Mouse (Mus musculus) ovary, adult 18-20 months (tissue): ENCODE data around the gene Trp53tg5.

Experiments used
- DNase-seq: peaks from one replicate; pipeline ENCODE4 v3.0.0; 2022; ENCODE audit warnings: low spot score, mixed read lengths

Gene Trp53tg5

DNA sequence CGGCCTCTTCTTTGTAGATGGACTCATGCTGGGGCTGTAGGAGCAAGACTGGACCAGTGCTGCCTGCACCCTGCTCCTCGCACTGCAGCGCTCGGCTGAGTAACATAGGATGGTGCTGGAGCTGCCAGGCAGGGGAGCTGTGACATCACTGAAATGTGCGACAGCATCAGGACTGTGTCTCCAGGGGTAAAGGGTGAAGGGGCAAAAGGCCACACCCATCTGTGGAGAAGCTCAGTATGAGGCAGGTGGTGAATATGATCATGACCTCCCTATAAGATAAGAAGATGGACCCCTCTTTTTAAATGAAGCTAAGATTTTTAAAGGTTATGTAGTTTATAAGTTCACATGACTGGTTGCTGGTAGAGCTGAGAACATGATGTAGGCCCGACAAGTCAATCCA is at the start of gene Trp53tg5:
TSS of gene Trp53tg5 (minus strand) at position 101 of the 400 bp plus-strand sequence.
- DNase-seq, result no peak

DNA sequence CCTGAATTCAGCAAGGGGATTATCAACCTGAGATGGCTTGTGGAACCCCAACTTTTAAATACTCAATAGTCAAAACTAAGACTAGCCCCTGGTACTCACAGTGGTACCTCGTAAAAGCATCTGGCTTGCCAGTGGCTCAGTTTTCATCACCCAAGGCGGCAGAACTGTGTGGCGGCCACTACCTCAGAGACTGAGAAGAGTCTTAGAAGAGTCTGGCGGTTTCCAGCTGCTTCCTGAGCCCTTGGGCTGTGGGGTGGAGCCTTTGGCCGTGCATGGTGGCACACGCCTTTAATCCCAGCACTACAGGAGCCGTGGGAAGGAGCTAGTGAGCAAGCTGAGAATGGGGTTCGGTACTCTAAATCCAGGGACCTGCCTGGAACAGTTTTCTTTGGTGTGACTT is 48.8 kb upstream of the Trp53tg5 start:
- DNase-seq, result no peak

DNA sequence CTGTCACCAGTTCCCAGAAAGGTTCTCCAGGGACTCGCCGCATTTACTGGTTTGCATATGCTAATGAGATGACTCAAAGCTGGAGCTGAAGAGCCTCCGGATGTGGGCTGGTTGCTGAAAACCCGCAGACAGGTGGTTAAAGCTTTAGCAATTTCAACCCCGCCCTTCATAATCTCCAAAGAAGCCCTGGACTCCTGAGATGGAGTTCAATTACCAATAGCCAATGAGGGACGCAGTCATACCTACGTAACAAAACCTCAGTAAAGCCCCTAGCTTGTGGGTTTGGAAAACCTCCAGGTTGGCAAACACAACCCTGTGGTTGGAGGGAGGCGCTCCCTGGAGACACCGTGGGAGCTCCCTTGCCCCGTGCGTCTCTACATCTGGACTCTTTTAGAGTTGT is 48.3 kb upstream of the Trp53tg5 start:
- DNase-seq, result no peak

DNA sequence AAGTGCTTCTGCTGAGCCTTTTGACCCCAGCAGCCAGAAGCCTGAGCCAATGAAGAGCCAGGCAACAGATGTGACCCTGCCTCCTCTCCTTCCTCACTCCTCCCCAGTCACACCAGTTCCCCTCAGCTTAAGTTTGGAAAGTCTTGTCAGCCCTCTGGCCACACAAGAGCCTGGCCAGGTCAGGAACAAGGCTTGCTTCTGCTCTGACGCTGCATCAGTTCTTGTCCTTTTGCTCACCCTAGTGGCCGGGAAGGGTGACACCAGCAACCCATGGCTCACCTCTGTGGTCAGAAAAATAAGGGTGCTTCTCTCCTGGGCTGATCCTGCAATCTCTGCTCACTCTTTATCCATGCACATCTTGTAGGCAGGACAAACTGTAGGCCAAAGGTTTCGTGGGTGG is 47.3 kb upstream of the Trp53tg5 start:
- no peak for DNase-seq

DNA sequence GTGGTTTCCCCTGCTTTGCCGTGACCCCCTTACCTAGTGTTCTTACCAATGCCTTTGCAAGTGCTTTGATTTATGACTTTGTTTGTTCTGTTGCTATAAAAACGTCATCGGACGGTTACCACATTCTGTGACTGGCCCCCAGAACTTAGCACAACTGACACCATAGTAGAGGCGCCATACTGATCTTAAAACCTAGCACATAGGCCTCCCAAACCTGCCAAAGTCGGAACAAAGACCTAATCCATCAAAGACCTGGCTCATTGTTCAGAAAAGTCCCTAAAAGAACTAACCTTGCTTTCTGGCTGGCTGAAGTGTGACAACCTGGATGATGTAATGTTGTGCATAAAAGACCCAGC is 45.6 kb upstream of the Trp53tg5 start:
- DNase-seq, result no peak

DNA sequence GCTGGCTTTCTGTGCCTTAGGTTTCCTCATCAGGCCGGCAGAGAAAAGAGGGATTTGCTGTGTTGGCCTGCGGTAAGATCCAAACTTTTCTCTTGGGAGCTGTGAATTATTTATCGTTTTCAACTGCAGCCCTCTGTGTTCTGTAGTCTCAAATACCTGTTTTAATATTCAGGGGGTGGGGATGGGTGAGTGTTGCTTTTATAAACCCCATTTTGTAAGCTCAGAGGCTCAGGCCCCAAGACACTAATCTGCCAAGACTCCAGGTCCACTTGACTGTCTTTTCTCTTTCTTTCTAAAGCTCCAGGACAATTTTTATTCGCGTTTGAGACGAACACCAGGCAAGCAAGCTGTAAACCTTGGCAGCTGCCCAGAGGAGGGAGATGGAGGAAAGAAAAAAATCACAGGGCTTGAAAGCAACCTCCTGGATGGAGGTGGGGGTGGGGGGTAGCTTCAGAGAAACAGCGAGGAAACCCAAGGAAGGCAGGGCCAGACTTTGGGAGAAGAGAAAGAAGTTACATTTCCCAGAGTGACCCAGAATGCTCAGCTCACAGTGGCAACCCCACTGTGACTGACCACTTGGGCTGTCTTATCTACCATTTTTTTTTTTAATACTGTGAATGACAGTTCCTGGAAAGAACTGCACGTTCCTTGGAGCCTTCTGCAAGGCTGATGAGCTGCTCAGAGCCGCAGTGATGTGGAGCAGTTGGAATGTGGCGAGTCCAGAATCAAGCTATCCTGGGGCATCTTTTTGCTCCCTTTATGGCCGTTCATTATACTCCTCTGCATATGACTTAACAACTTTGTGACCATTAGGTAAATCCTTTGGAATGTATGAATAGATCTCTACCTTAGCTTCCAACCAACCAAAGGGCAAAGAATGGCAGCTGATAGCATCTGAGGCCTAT is 45.0 kb upstream of the Trp53tg5 start:
- no peak for DNase-seq

DNA sequence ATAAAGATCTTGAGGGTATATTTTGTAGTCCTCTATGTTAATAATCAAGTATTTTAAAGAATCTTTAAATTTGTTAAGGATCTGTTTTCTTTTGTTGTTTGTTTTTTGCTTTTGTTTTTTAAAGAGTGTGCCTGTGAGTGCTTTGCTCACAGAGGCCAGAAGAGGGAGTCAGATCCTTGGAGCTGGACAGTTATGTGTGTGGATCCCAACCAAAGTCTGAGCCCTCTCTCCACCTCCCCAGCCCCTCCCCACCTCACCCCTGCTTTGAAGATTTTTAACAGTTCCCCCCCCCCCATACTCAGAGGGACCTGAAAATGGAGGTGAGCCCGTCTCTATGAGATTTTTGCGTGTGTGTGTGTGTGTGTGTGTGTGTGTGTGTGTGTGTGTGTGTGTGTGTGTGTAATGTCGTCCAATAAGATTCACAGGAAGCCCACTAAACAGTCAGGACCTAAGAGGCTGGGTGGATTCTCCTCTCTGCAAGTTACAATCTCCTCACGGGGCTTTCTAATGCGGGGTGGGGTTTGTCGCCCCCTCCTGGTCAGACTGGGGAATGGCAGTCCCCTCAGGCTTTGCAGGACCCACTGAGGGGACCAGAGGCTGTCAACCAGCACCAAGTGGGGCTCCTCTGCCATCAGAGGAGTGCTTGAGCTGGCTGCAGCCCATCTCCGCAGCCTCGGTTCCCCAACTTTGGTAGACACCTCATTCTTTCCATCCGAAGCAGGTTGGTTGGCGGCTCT is 44.1 kb upstream of the Trp53tg5 start:
- no peak for DNase-seq

DNA sequence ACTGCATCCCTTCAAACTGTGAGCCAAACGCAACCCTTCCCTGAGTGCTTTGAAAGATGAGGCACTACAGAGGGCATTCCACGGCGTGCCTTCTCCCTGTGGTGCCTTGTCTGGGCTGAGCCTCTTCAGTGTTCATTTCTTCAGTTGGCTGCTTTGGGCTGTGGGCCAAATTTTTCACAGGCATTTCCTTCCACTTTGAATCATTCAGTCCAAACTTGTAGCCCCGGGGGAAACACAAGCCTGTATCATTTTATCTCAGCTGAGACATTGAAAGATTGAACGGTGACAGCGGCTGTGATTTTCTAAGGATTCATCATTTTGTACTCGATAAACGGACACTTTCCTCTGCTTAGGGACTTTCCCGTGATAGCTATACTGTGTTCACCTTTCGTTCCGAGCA is 43.1 kb upstream of the Trp53tg5 start:
- no peak for DNase-seq

DNA sequence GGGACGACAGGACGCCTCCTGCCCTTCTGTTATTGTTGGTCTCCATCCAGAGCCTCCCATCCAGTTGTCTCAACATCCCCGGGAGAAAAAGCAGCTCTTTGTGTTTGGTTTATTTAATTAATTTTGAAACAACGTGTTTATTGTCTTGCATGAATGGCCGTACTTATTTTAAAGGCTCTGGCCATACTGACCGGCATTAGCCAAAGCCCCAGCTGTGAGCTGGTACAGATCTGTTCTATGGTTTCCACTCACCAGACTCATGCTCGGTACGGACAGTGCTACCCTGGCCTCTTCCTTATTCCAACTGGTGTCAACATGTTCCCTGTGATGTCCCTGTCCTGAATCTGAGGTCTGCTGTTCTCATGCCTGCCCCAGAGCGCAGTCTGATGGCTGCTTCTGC is 42.4 kb upstream of the Trp53tg5 start:
- no peak for DNase-seq

DNA sequence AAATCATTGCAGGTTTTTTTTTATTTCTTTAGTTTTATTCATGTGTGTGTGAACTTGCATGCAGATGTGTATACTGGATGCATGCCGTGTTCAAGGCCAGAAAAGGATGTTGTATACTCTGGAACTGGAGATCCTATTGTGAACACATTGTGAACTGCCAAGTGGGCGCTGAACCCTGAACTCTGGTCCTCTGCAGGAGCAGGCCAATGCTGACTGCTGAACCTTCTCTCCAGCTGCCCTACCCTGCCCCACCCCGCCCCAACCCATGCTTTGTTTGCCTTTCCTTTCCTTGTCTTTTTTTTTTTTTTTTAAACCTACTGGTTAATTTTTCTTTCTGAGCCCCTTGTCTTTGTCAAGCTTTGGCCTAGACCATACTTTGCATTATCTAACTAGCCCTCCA is 41.4 kb upstream of the Trp53tg5 start:
- no peak for DNase-seq

DNA sequence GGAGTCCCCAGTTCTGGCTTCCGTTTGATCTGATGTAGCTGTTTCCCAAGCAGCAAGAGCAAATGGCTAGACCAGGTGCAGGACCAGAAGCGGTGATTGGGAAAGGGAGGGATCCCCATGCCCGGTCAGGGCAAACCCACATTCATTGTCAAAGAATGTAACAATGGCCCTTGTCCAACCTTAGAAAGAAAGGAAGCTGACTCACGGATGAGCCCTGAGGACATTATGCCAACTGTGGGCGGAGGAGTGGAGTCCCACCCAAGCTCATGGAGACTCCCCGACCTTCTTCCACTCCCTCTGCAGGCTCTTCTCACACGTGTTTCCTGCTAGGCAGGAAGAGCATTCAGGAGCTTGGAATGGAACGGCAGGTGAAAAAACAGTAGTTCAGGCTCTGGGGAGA is 39.9 kb upstream of the Trp53tg5 start:
- DNase-seq, result peak; percentile 33

DNA sequence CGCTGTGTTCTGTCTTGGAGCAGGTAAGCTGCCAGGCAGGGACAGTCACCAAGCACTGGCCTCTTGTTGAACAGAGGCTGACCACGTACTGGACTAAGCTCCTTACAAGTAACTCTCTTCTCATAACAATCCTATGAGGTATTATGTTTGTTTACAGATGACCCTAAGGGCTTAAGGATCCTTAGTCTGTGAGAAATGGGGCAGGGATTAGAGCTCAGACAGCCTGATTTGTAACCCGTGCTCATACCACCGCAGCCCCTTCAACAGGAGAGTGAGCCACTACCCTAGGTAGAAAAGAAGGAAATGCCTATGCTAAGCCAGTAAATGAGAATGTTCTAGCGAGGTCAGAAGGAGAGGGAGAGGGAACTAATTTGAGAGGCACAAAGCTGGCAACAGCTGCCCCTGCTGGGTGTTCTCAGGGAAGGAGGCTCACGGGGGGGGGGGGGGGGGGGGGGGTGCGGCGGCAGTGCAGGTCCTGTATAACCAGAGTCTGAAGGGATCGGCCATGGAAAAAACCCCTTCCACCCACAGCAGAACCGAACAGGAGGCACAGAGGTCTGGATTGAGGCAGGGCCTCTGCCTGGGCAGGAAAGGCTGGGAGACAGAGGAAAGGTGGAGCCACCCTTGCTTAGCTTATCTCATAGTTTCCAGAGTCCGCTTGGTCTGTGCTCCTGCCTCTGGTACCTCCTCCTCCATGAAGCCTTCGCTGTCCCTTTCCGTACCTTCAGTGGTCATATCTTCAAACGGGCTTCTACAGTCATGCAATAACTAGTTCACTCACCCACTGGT is 38.8 kb upstream of the Trp53tg5 start:
- DNase-seq, result no peak

DNA sequence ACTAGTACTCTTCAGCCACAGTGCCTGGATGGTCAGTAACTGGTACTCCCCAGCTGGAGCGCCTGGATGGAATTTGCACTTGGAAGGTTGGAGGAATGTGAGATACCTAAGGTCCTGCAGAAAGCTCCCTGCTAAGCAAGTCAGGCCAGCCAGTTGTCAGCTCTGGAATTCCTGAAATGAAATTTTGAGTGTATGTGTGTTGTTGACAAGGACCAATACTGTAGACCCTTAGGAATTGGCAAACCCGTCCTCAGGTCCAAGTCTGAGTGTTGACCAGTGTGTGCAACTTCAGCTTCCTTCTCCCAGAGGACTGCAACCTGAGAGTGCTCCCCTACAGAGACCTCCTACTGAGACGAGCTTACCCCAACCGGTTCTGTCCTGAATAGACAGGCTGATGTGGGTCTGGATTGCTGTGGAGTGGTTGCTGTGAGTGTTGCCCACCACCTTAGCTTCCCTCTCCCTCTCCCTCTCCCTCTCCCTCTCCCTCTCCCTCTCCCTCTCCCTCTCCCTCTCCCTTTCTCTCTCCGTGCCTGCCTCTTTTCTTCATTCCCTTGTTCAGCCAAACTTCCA is 37.2 kb upstream of the Trp53tg5 start:
- no peak for DNase-seq

DNA sequence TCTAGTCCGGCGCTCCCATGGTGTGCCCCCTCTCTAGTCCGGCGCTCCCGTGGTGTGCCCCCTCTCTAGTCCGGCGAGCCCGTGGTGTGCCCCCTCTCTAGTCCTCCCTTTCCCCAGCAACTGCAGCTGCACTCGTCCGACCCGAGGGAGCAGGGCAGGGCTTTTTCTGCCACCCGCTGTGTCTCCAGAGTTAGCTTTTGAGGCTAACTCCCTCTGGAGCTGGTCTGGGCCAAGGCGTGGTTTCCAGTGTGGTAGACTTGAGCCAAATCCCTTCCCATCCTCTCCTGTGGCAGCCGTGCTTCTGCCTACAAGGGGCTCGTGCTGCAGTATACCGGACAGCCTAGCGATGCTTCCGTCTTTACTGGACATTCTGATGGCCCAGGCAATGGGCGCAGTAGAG is 34.3 kb upstream of the Trp53tg5 start:
- DNase-seq, result no peak

DNA sequence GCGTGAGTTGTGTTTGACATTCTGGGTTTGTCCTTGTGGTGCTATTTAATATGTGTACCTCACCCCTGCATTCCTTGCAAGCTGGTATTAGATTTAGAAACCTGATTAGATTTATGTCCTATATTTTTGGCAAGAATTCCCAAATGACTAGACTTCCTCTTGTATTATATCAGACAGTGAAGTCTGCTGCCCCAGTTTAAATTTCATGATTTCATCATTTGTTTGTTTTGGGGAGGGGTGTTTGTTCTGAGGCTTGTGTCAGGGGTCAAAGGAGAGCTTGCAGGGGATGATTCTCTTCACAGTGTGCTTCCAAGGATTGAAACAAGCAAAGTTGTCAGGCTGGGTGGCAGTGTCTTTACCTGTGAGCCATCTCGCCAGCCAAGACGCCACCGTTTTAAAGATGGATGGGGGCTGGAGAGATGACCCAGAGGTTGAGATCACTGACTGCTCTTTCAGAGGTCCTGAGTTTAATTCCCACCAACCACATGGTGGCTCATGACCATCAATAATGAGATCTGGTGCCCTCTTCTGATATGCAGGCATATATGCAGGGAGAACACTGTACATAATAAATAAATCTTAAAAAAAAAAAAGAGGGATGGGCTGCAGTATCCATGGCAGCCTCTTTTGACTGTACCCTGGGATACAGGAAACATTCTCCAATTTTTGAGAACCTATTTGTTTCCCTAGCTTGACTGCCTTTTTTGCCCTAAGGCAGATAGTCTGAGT is 32.3 kb upstream of the Trp53tg5 start:
- no peak for DNase-seq

DNA sequence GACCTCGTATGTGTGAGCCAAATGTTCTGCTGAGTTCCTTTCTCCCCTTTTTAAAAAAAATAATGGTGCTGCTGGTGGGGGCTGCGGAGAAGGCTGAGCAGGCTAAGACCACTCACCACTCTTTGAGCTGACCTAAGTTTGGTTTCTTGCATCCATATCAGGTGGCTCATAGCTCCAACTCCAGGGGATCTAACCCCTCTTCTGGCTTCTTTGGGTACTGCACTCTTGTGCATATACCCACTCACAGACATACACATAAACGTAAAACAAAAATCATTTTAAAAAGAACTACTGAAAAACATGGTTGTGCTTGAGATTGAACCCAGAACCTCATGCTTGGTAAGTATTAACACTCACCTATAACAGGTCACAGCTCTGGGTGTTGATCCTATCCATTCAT is 31.4 kb upstream of the Trp53tg5 start:
- no peak for DNase-seq

DNA sequence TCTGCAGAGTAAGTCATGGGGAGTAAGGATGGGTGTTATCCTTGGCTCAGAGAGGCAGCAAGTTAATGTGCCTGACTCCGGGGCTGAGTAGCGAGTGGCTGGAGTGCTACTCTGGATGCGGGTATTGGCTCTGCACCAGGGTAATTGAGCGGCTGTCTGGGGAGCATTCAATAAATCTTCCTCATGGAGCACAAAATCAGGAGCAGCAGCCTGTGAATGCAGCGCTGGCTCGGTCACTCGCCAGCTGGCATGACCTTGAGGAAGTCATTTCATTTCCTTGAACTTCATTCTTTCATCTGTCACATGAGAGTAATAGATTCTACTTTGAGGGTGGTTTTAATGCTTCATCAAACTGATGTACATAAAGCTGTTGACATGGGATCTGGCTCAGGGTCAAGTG is 27.0 kb upstream of the Trp53tg5 start:
- DNase-seq, result no peak

DNA sequence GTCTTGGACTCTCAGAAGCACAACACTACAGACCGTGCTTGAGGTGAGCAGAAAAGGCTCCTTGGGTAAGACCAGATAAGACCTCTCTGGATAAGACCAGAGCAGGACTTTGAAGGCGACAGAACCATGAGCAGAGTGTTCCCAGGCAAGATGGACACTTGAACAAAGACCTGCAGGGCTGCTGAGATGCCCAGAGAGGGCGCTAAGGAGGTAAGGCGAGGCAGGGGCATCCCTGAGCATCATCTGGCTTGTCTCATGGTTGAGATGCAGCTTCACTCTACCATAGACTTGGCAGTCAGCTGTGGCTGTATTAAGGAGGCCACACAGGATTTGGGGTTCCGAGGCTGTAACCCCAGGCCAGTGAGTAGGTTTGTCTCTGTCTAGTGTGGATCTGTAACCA is 25.8 kb upstream of the Trp53tg5 start:
- DNase-seq, result no peak

DNA sequence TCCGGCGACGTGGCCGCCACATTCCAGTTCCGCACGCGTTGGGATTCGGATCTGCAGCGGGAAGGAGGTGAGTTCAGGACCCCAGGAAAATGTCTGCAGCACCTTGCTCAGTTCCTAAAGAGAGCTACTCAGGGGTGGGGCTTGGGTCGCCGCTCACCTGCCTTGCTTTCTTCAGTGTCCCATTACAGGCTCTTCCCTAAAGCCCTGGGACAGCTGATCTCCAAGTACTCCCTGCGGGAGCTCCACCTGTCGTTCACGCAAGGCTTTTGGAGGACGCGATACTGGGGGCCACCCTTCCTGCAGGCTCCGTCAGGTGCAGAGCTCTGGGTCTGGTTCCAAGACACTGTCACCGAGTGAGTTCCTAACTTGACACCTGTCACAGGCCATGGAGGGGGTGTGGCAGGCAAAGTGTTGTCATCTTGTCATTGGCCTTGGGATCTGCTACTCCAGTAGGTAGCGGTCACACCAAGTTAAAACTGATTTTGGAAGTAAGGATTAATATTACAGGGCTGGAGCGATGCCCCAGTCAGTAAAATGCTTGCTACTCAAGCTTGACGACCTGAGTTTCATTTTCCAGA is 24.3 kb upstream of the Trp53tg5 start:
- DNase-seq, result no peak

DNA sequence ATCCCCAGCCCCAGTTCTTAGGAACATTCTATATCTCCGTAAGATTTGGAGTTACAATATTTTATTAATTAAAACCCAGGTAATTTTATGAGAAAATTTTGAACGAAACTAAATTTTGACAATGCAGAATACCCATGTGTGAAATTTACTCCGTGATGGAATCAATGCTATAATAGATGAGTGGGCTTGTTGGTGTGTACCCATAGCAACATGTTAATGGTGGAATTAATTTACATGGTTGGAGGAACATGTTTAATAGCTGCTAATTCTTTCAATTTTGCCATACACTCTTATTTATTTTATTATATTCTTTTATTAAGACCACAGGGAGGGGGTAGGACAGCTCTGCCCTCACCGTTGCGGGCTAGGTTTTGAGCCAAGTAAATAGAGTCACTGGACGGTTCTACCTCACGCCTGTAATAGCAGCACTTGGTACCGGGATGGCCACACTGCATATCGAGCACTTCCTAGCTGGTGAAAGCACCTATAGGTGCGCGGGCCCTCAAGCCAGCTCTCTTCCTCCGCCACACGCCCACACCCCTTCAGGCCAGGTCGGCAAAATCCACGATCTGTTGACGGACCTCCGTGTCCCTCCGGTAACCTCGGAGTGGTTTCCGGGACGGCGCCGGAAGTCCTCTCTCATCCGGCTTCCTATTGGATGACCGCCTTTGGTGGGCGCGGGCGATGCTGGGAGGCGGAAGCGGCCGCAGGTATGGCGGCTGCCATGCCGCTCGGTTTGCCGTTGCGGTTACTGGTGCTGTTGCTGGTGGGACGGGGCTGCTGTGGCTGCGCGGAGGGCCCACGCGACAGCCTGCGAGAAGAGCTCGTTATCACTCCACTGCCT is 23.5 kb upstream of the Trp53tg5 start, which contains the start of gene Pigt:
TSS of gene Pigt (plus strand) at position 674 of the 844 bp plus-strand sequence.
- DNase-seq, result peak; percentile 77
